9 mouse cellular contexts compared by ENCODE assay signal in genomic region chr2:152691564-152692217, GRCm38 (mm10). TPM values are rescaled to one million over a fixed set of nuclear protein-coding genes. Genes with fewer than 3 reads are reported as not detected.
DNase-seq lines count a peak whose midpoint lies in the region; ATAC-seq and TF ChIP-seq lines count a peak whose summit lies in the region.
"Had no signal": no experiment of that assay in that cellular context is flagged by ENCODE, and none has a peak within 500 bp of the region (broad histone marks: within the 10 kb centered on the region; RNA-seq: fewer than 3 reads in every experiment).

No protein-coding gene starts in this region.

- TF ChIP-seq EP300 in ES-Bruce4 (IDR thresholded peaks at IDR 0.05; ENCODE audit: insufficient read depth, low read depth, low read length) = no peak
- TF ChIP-seq EP300 in liver, postnatal 0 days (IDR thresholded peaks at IDR 0.05; ENCODE audit: low read depth) = no peak

- TF ChIP-seq CTCF in ES-Bruce4 (IDR thresholded peaks at IDR 0.05; ENCODE audit: low read depth, low read length) = peak; percentile 46
- TF ChIP-seq CTCF in liver, postnatal 0 days (IDR thresholded peaks at IDR 0.05; ENCODE audit: low read depth) = peak; percentile 54

- H3K9me3 ChIP-seq in forebrain, embryonic 12.5 days = peaks cover 2% of the 10 kb centered on the region; the same call in 1 of the 2 replicates
- H3K9me3 ChIP-seq in forebrain, embryonic 11.5 days (ENCODE audit: control insufficient read depth, low read length) = no peaks in the 10 kb centered on the region
- H3K9me3 ChIP-seq in ES-Bruce4 (replicated peaks; ENCODE audit: control insufficient read depth, insufficient read depth, low read length, poor library complexity, severe bottlenecking) = peaks cover 15% of the 10 kb centered on the region
- H3K9me3 ChIP-seq in embryonic facial prominence, embryonic 13.5 days = peaks cover 3% of the 10 kb centered on the region; the same call in 1 of the 2 replicates
- H3K9me3 ChIP-seq in liver, postnatal 0 days (ENCODE audit: low read length) = no peaks in the 10 kb centered on the region
- H3K9me3 ChIP-seq: stomach, embryonic 15.5 days had no signal

- no peak overlapping the region for H3K4me3 ChIP-seq in forebrain, embryonic 12.5 days (replicated peaks)
- no peak overlapping the region for H3K4me3 ChIP-seq in forebrain, embryonic 11.5 days (ENCODE audit: low read depth, low read length)
- no peak overlapping the region for H3K4me3 ChIP-seq in ES-Bruce4 (ENCODE audit: low read depth, low read length)
- no peak overlapping the region for H3K4me3 ChIP-seq in embryonic facial prominence, embryonic 13.5 days
- no peak overlapping the region for H3K4me3 ChIP-seq in liver, postnatal 0 days (ENCODE audit: low read depth, low read length)
- H3K4me3 ChIP-seq: stomach, embryonic 15.5 days had no signal

- DNase-seq in forebrain, embryonic 11.5 days (ENCODE audit: low spot score) = no peak
- no peak for DNase-seq in liver, postnatal 0 days
- DNase-seq in left cerebral cortex, postnatal 25 days (ENCODE audit: low spot score in 2 of 2) = no peak
- no peak for DNase-seq in urinary bladder, postnatal 4 days (ENCODE audit: low spot score in 2 of 2)
- no peak for DNase-seq in frontal cortex, postnatal 10 days (ENCODE audit: low spot score in 2 of 2)

- no peak for TF ChIP-seq POLR2A in ES-Bruce4 (IDR thresholded peaks at IDR 0.05; ENCODE audit: insufficient read depth, low read length)

- WGBS in forebrain, embryonic 12.5 days = 73% methylated on average over 7 of the region's 7 CpGs
- WGBS in forebrain, embryonic 11.5 days = 77% methylated on average over 7 of the region's 7 CpGs
- WGBS in embryonic facial prominence, embryonic 13.5 days = 62% methylated on average over 7 of the region's 7 CpGs
- 67% methylated on average over 7 of the region's 7 CpGs for WGBS in liver, postnatal 0 days (ENCODE audit: insufficient replicate concordance)

- peaks cover 70% of the 10 kb centered on the region for H3K36me3 ChIP-seq in forebrain, embryonic 12.5 days (replicated peaks)
- peaks cover 8% of the 10 kb centered on the region for H3K36me3 ChIP-seq in forebrain, embryonic 11.5 days (ENCODE audit: control insufficient read depth, insufficient read depth, low read length)
- peaks cover 23% of the 10 kb centered on the region for H3K36me3 ChIP-seq in ES-Bruce4 (ENCODE audit: control insufficient read depth, insufficient read depth, low read length, poor library complexity, severe bottlenecking)
- H3K36me3 ChIP-seq in embryonic facial prominence, embryonic 13.5 days = peaks cover 75% of the 10 kb centered on the region
- H3K36me3 ChIP-seq in liver, postnatal 0 days (replicated peaks; ENCODE audit: insufficient read depth, low read length) = peaks cover 46% of the 10 kb centered on the region

- H3K9ac ChIP-seq in forebrain, embryonic 12.5 days = no peak overlapping the region; the same call in 1 of the 2 replicates
- H3K9ac ChIP-seq in forebrain, embryonic 11.5 days (ENCODE audit: low read length) = no peak overlapping the region
- no peak overlapping the region for H3K9ac ChIP-seq in ES-Bruce4 (ENCODE audit: low read depth, poor library complexity, severe bottlenecking)
- H3K9ac ChIP-seq in embryonic facial prominence, embryonic 13.5 days = 0 out of 2 replicates have a peak overlapping the region, but pooled peaks have one; percentile 21
- no peak overlapping the region for H3K9ac ChIP-seq in liver, postnatal 0 days (replicated peaks)
- H3K9ac ChIP-seq: stomach, embryonic 15.5 days had no signal

- ATAC-seq in forebrain, embryonic 12.5 days (ENCODE audit: low FRiP score) = no peak
- ATAC-seq in forebrain, embryonic 11.5 days (replicated peaks; ENCODE audit: low FRiP score) = no peak
- no peak for ATAC-seq in embryonic facial prominence, embryonic 13.5 days (ENCODE audit: insufficient number of reproducible peaks, insufficient read depth, low FRiP score, low TSS enrichment, low read depth)
- ATAC-seq in liver, postnatal 0 days = no peak

- H3K27me3 ChIP-seq in forebrain, embryonic 12.5 days = no peaks in the 10 kb centered on the region
- no peaks in the 10 kb centered on the region for H3K27me3 ChIP-seq in forebrain, embryonic 11.5 days (ENCODE audit: control insufficient read depth, insufficient read depth, low read length)
- H3K27me3 ChIP-seq in ES-Bruce4 (ENCODE audit: control insufficient read depth, insufficient read depth, low read length, poor library complexity, severe bottlenecking) = no peaks in the 10 kb centered on the region
- H3K27me3 ChIP-seq in embryonic facial prominence, embryonic 13.5 days = no peaks in the 10 kb centered on the region
- H3K27me3 ChIP-seq in liver, postnatal 0 days (ENCODE audit: insufficient read depth, low read length) = no peaks in the 10 kb centered on the region
- H3K27me3 ChIP-seq: stomach, embryonic 15.5 days had no signal

- H3K27ac ChIP-seq in forebrain, embryonic 12.5 days = peak overlapping the region; percentile 58; the same call in 1 of the 2 replicates
- no peak overlapping the region for H3K27ac ChIP-seq in forebrain, embryonic 11.5 days (ENCODE audit: low read depth, low read length)
- no peak overlapping the region for H3K27ac ChIP-seq in ES-Bruce4 (ENCODE audit: insufficient read depth, low read length)
- H3K27ac ChIP-seq in embryonic facial prominence, embryonic 13.5 days = 0 out of 2 replicates have a peak overlapping the region, but pooled peaks have one; percentile 3
- H3K27ac ChIP-seq in liver, postnatal 0 days (ENCODE audit: low read depth) = no peak overlapping the region
- H3K27ac ChIP-seq: stomach, embryonic 15.5 days had no signal

- H3K4me1 ChIP-seq in forebrain, embryonic 12.5 days = peaks cover 20% of the 10 kb centered on the region
- no peaks in the 10 kb centered on the region for H3K4me1 ChIP-seq in forebrain, embryonic 11.5 days (replicated peaks; ENCODE audit: control insufficient read depth, insufficient read depth, low read length)
- no peaks in the 10 kb centered on the region for H3K4me1 ChIP-seq in ES-Bruce4 (ENCODE audit: control insufficient read depth, insufficient read depth, low read length)
- peaks cover 16% of the 10 kb centered on the region for H3K4me1 ChIP-seq in embryonic facial prominence, embryonic 13.5 days
- H3K4me1 ChIP-seq in liver, postnatal 0 days (ENCODE audit: insufficient read depth) = no peaks in the 10 kb centered on the region

- no peak overlapping the region for H3K4me2 ChIP-seq in forebrain, embryonic 12.5 days
- no peak overlapping the region for H3K4me2 ChIP-seq in forebrain, embryonic 11.5 days (ENCODE audit: low read depth, low read length, severe bottlenecking)
- H3K4me2 ChIP-seq in embryonic facial prominence, embryonic 13.5 days = no peak overlapping the region
- no peak overlapping the region for H3K4me2 ChIP-seq in liver, postnatal 0 days (ENCODE audit: low read depth, low read length)
- H3K4me2 ChIP-seq: stomach, embryonic 15.5 days had no signal

- intact Hi-C loops in left cerebral cortex, postnatal 25 days (cut with DNase I) = no loop called here

RNA-seq across cellular contexts. Expression of gene Mcts2, which starts 4.9 kb away (rescaled TPM):
- polyA plus RNA-seq in forebrain, embryonic 12.5 days (2016; fragmentation: Nextera tagmentation; extraction: Ambion mirVana) = 39.5 and 41.2 TPM in 2 replicates
- 37.9 and 39.5 TPM in 2 replicates for polyA plus RNA-seq in forebrain, embryonic 11.5 days (2014; fragmentation: Nextera tagmentation; extraction: Ambion mirVana)
- 31.2 and 31.5 TPM in 2 replicates for polyA plus RNA-seq in ES-Bruce4 (2011; ENCODE audit: insufficient read depth, insufficient read length, low read depth, missing spikeins)
- polyA plus RNA-seq in embryonic facial prominence, embryonic 13.5 days (2015; fragmentation: Nextera tagmentation; extraction: Ambion mirVana) = 37.3 and 40.7 TPM in 2 replicates
- polyA plus RNA-seq in liver, postnatal 0 days (2015; fragmentation: Nextera tagmentation; extraction: Ambion mirVana) = 12.8 TPM in 2 replicates
- 10 to 100 TPM; 21.3 to 24.5 TPM for total RNA-seq in left cerebral cortex, postnatal 25 days (2021)

RNA-seq across cellular contexts. Expression of gene H13, which starts 22.4 kb away (rescaled TPM):
- 128 and 131 TPM in 2 replicates for polyA plus RNA-seq in forebrain, embryonic 12.5 days (2016; fragmentation: Nextera tagmentation; extraction: Ambion mirVana)
- 110 and 112 TPM in 2 replicates for polyA plus RNA-seq in forebrain, embryonic 11.5 days (2014; fragmentation: Nextera tagmentation; extraction: Ambion mirVana)
- 48.1 and 52.4 TPM in 2 replicates for polyA plus RNA-seq in ES-Bruce4 (2011; ENCODE audit: insufficient read depth, insufficient read length, low read depth, missing spikeins)
- 123 and 125 TPM in 2 replicates for polyA plus RNA-seq in embryonic facial prominence, embryonic 13.5 days (2015; fragmentation: Nextera tagmentation; extraction: Ambion mirVana)
- 61.0 and 63.8 TPM in 2 replicates for polyA plus RNA-seq in liver, postnatal 0 days (2015; fragmentation: Nextera tagmentation; extraction: Ambion mirVana)
- total RNA-seq in left cerebral cortex, postnatal 25 days (2021) = 10 to 100 TPM; 73.1 to 85.4 TPM

RNA-seq across cellular contexts. Expression of gene Id1, which starts 44.4 kb away (rescaled TPM):
- polyA plus RNA-seq in forebrain, embryonic 12.5 days (2016; fragmentation: Nextera tagmentation; extraction: Ambion mirVana) = 37.9 and 48.5 TPM in 2 replicates
- polyA plus RNA-seq in forebrain, embryonic 11.5 days (2014; fragmentation: Nextera tagmentation; extraction: Ambion mirVana) = 51.1 and 53.1 TPM in 2 replicates
- 19.0 and 20.5 TPM in 2 replicates for polyA plus RNA-seq in ES-Bruce4 (2011; ENCODE audit: insufficient read depth, insufficient read length, low read depth, missing spikeins)
- polyA plus RNA-seq in embryonic facial prominence, embryonic 13.5 days (2015; fragmentation: Nextera tagmentation; extraction: Ambion mirVana) = 179 and 189 TPM in 2 replicates
- 39.7 and 40.4 TPM in 2 replicates for polyA plus RNA-seq in liver, postnatal 0 days (2015; fragmentation: Nextera tagmentation; extraction: Ambion mirVana)
- 10 to 100 TPM; 19.9 to 30.4 TPM for total RNA-seq in left cerebral cortex, postnatal 25 days (2021)

Comparison
In these comparisons a context has a peak if more than half of its experiments do, and no peak if none do; other contexts are left out.
1. H3K27ac ChIP-seq: peak in forebrain, embryonic 12.5 days (single experiment) and embryonic facial prominence, embryonic 13.5 days (single experiment); none in forebrain, embryonic 11.5 days (single experiment), ES-Bruce4 (single experiment) and liver, postnatal 0 days (single experiment).